Mouse (Mus musculus): Measurements from ENCODE around the gene Pi4ka.

Gene Pi4ka

DNA sequence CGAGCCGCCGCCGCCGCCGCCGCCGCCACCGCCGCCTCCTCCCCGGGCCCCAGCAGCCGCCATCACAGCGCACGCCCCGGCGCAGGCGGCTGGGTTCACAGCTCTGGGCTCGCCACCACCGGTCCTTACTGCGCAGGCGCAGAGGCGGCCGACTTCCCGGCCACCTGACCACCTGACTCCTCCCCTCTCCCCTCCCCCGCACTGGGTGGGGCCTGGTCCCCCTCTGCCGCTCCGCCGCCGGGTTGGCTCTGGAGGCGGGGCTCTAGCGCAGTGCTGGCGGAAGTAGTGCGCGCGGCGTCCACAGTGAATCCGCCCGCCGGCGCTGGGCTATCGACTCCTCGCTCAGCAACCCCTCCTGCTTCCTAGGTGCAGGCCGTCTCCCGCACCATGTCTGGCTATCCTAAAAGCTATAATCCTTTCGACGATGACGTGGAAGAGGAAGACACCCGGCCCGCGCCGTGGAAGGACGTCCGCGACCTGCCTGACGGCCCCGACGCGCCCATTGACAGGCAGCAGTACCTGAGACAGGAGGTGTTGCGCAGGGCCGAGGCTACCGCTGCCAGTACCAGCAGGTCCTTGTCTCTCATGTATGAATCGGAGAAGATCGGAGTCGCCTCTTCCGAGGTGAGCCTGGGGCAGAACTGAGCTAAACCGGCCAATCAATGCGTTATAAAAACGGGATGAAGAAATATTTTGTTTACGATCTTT lies at the start of gene Pi4ka, which contains the start of gene Snap29:
Gene Pi4ka, minus strand, starts transcription at position 579 of the 708 bp plus-strand sequence.
Gene Snap29, plus strand, starts transcription at position 251 of the 708 bp plus-strand sequence.
- DNase-seq = peak; percentile 100

DNA sequence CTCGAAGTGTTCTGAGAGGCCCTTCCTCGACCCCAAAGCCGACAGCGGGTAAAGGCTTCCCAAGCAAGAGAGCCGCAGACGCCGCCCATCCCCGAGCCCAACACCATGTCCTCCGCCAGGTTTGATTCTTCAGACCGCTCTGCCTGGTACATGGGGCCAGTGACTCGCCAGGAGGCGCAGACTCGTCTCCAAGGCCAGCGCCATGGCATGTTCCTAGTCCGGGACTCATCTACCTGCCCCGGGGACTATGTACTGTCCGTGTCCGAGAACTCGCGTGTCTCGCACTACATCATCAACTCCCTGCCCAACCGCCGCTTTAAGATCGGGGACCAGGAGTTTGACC lies 46.2 kb upstream of the Pi4ka start:
- DNase-seq = no peak

DNA sequence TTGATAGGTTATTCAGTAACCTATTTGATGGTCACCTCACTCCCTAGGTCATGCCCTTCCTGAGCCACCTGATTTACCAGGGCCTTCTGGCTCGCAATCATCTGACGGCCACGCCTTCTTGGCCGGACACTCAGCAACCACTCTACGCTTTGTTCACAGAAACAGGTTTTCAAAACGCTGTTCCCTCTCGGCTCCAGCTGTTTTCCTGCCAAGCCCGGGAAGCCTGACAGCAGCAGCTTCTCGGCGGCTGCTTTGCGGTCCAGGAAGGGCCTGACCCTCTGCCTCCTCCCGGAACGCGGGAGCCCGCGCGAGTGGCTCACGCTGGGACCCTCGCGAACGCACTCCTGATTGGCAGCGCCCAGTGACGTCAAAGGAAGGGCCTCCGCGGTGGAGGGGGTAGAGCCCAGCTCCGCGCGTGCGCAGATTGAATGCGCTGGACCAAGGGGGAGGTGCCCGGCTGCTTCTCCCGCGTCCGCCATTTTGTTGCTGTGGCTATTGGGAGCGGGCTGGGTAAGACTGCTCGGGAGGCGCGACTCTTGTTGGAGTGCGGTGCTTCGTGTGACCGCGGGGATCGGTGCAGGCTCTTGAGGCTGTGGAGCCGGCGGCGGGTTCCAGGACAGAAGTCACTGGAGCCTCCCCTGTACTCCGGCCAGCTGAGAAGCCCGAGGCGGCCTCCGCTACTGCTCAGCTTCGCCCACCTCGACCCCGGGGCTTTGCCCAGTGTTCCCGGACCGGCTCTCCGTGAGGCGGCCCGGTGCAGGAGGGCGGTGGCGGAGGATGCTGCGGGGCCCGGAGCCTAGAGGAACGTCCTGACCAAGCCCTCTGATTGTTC lies 45.6 kb upstream of the Pi4ka start, which contains the start of gene Crkl:
Gene Crkl, plus strand, starts transcription at position 447 of the 832 bp plus-strand sequence.
- peak; percentile 93 to 96 for DNase-seq

DNA sequence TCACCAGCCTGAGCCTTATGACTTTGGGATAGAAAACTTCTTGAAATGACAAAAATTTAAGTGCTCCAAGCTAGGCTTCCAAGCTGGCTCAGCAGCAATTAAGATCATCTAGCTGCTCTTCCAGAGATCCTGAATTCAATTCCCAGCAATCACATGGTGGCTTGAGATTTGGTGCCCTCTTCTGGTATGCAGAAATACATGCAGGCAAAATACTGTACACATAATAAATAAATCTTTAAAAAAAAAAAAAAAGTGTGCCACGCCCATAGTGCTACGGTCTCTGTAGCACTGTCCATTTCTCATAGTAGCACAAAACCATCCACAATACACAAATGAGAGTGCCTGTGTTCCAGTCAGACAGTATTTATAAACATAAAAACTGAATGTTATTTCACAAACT lies 26.5 kb upstream of the Pi4ka start:
- no peak for DNase-seq

DNA sequence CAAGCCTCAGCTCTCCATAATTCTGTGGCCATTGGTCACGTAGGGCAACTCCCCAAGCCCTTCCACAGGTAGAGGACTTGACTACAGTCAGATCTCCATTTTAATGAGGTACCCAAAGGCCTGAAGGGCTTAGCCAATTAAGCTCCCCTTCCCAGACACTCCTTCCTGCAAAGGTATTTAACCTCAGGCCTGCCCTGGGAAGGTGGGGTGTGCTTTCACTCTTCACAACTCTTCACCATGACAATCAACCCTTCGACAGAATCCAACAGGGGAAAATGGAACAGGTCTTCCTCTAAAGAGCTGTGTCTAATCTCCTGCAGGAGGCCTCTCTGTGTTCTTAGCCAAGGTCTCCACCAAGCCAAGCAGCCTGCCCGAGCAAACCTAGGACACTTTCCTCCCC lies 16.9 kb upstream of the Pi4ka start:
- DNase-seq = no peak

DNA sequence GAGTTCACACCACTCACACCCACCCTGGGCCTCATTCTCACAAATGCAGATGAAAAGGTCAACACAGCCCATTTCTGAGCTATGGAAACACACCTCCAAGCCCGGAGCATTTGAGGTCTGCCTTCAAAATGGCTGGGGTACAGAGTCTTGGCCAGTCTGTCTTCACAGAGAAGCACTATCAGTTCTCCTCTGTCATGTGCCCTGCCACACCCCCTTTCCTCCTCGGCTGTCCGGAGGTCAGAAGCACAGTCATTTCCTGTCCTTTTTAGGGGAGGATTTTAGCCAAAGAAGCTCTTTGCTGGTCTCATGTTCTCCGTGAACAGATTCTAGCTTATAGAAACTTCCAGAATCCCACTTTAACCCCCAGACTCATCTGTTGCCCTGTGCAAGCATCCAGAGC lies 4.1 kb upstream of the Pi4ka start:
- DNase-seq = no peak

DNA sequence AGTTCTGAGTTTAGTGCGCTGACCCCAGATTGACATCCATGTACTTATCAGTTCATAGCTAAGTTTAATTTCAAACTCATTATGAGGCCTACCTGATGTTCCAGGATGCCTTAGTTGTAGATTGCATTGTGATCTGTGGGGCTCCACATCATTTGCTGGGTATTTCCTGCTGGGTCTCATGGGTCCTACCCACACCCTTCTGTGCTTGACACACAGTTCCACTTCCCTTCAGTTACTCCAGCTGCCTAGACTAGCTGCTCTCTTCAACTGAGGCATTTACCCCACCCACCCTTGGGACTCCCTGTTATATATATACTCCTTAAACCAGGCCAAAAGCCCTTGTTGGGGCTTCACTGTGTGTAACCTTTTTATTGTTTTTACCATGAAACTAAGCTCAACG lies 2.9 kb upstream of the Pi4ka start:
- peak; percentile 28 to 35 for DNase-seq

DNA sequence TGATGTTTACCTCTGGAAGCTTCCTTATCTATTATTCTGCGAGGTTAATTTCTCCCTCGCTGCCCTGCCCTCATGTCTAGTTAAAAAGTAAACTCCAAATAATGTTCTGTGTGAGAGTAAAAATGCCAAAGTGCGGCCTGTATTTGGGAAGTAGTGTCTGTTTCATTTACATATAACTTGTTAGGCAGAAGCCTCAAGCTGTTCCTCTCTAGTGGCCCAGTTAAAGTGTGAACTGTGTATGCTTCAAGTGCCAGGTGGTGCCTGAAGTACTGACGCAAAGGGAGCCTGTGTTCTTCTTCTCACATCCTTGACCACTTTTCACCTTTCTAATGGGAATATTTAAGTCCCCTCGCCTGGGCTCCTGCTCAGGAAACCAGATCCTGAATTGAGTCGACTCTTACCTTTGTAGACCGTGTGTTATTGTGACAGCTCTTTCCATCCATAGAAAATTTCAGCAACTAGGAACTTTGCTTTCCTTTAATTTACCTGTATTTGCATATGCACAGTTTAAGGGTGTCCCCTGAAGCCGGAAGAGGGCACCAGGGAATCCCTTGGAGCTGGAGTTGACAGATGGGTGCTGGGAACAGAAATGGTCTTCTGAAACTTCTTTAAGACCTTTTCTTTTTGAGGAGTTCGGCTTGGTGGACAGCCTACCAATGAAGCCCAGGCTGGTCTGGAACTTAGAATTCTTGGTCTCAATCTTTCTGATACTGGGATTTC lies 558 bp upstream of the Pi4ka start:
- DNase-seq = peak in 1 of 2 experiments; percentile 18

DNA sequence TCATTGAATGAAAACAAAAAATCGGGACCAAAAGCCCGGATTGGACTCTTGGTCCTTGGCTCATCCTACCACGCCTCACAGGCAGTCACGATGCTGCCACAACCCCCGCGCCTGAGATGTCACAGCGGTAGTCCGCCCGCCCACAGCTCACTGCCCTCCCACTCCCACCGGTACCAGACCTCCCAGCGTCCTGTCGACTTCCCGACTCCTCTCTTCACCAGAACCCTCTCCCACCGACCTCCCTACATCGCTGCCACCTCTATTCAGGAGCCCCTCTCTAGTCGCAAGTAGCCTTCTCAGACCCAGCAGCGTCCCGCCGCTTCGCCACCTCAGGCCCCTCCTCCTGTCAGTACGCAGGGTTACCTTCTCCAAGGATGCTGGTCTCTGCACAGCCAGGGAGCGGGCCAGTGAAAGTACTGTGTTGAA lies 830 bp downstream of the Pi4ka start:
- no peak for DNase-seq

DNA sequence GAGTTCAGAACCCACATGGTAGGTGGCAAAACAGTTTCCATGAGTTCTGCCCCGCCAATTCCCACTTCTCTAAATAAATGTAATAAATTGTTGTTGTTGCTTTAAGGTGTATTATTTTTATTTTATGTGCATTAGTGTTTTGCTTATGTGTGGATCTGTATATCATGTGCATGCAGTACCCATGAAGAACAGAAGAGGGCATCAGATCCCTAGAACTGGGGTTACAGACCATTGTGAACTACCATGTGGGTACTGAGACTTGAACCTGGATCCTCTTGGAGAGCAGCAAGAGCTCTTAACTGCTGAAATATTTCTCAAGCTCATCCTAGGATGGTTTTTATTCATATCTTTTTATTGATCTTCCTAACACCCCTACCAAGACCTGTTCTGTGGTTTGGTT lies 3.3 kb downstream of the Pi4ka start:
- peak in 1 of 2 experiments; percentile 51 for DNase-seq

DNA sequence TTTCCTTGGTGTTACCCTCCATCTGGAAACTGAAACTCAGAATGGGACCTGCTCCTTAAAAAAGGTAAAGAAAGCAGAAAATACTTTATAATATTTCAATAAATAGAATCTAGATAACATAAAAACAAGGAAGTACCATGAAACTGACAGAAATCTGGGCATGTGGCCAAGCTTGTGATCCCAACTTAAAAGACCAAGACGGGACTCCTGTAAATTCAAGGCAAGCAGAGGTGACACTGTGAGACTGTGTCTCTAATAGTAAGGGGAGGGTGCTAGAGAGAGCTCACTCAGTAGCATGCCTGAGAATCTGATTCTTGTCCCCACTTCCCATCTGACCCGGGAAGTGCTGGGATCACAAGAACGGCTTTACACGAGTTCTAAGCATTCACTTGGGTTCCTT lies 13.3 kb downstream of the Pi4ka start:
- no peak for DNase-seq

DNA sequence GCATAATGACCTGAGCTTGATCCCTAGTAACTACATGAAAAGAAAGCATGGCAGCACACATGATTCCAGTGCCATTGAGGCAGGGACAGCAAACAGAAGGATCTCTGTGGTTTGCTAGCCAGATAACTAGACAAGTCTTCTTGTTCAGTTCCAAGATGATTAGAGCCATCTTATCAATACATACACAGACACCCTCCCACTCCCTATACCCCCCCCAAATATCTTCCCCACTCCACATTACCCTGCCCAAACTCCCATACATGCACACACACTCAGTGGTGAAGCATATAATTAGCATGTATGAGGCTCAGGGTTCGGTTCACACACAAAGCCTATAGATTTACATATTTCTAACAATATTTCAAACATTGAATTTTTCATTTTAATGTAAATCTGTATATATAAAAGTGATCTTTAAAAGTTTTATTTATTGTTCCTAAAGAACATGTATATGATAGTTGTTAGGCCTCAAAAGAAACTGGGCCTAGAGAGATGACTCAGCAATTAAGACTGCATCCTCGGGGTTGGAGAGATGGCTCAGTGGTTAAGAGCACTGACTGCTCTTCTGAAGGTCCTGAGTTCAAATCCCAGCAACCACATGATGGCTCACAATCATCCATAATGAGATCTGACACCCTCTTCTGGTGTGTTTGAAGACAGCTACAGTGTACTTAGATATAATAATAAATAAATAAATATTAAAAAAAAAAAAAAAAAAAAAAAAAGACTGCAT lies 22.4 kb downstream of the Pi4ka start:
- no peak for DNase-seq

DNA sequence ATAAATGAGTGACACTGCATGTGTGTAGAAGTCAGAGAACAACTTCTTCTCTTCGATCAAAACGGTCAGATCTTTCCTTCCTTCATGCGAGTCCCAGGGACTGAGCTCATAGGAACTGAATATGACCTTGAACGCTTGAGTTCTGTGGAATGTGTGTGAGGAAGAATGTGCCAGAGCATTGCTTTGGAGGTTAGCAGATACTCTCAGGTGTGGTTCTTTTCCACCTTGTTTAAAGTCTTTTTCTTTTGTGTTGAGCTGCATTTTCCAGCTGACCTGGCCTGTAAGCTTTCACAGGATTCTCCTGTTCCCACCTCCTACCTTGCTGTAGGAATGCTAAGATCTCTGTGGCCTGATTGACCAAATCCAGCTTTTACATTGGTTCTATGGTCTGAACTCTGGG lies 23.8 kb downstream of the Pi4ka start:
- no peak for DNase-seq

DNA sequence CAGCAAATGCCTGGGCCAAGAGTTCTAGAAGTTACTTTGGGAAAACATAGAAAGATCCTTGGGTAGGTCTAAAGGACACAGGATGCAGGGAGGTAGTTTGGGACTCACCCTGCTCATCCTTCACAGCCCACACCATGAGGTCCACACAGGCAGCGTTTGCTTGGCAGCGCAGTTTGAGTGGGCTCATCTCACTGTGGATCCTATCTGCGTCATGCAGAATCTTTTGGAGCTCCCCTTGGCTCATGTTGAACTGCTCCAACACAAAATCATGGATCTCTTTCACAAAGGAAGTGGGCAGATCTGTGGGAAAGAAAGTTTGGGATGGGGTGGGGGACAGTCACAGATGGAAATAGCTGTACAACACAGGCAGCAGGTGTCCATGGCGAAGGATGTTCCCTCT lies 47.3 kb downstream of the Pi4ka start:
- no peak for DNase-seq

DNA sequence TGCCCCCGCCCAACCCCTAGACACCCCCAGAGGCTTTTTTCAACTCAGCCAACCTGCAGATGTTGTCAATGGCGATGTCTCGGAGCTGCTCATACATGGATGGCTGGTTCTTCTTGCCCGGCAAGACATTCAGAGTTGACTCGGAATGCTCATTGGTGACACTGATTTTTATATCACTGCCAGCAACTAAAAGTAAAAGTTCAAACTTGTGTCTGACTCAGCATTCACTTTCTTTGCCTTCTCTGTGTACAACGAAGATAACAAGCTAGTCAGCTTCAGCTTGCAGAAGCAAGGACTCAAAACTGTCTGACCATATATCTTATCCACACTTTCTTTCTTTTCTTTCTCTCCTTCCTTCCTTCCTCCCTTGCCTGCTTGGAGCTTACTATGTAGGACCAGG lies 50.1 kb downstream of the Pi4ka start:
- no peak for DNase-seq

DNA sequence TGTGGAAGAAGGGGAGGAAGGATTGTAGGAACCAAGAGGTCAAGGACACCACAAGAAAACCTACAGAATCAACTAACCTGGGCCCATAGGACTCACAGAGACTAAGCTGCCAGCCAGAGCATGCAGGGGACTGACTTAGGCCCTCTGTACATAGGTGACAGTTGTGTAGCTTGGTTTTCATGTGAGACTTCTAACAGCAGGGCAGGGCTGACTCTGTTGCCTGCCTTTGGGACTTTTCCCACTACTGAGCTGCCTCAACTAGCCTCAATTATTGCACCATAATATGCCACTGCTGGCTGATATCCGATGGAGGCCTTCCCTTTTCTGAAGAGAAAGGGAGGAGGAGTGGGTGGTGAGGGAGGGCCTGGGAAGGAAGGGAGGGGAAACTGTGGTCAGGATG lies 59.3 kb downstream of the Pi4ka start:
- no peak for DNase-seq

DNA sequence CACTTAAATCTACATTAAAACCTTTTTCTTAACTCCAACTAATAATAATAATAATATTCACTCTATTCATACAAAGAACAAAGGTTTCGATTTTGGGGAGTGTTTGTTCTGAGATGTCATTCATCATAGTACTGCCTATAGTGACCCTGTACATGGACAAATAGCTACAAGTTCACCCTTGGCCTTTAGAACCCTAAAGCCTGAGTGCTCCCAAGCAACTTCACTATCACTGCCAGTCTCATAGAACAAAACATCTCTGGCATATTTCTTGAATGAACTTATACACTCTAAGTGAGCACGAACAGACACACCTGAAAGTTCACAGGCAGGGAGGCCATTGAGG lies 60.3 kb downstream of the Pi4ka start:
- no peak for DNase-seq

DNA sequence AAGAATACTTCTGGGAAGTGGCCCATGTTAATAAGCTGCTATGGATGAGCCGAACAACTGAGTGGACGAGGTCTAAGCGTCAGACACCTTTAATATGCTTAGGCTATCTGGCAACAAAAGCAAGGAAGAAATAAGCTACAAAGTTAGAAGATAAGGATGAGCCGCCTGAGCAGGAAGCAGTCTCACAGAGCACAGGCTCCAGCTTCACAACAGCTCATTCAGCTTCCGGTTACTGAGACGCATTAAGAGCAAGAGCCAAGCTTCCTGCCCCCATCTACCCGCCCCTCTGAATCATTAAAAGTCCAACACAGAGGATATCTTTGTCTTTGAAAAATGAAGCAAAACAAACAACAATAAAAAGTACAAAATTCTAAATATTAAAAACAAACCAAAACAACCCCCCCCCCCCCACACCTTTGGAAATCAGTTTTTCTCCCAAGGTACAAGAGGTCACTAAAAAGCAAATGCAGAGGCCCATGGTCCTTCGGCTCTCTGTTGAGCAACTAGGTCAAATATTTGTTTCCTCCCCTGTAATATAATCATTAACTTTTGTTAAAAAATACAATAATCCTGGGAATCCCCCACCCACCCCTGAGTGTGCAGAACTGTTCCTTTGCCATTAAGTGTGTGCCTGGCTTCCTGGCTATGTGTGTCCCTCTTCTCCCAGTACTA lies 60.8 kb downstream of the Pi4ka start:
- no peak for DNase-seq

DNA sequence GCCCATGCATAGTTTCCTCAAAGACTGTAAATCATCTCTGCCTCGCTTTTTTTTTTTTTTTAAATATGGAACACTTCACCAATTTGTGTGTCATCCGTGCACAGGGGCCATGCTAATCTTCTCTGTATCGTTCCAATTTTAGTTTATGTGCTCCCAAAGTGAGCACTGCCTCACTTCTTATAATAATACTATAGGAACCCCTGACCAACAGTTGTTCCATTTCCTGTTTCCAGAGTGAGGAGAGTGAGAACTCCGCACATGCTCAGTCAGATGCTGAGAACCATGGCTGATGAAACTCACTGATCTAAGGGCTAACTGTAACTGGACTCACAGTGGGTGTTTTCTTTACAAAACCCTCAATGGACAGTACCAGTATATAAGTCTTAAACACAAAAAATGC lies 64.3 kb downstream of the Pi4ka start:
- DNase-seq = no peak

DNA sequence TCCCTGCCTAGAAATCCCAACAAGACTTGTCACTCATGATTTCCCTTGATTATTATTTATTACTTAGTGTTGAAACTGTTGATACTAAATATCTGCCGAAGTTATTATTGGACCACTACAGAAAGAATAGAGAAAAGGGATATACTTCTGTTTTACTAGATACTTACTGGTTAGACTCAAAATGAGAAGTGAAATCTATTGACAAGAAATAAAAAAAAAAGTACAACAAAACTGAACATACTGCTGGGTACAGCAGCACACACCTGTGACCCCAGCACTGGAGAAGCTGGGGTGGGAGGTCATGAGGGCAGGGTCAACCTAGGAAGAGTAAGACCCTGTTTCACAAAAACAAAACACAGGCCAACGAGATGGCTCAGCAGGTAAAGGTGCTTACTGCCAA lies 65.4 kb downstream of the Pi4ka start:
- DNase-seq = no peak

DNA sequence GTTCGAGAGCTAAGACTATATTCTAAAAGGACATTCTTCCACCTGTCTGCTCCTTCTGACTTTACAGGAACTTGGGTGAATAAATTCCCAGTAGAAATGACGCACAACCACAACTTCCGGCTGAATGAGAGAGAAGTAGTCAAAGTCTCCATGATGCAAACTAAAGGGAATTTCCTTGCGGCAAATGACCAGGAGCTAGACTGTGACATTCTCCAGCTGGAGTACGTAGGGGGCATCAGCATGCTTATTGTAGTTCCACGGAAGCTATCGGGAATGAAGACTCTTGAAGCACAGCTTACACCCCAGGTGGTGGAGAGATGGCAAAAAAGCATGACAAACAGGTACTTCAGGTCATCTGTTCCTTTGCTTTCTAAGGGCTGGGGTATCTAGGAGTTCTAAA lies 66.4 kb downstream of the Pi4ka start:
- no peak for DNase-seq

DNA sequence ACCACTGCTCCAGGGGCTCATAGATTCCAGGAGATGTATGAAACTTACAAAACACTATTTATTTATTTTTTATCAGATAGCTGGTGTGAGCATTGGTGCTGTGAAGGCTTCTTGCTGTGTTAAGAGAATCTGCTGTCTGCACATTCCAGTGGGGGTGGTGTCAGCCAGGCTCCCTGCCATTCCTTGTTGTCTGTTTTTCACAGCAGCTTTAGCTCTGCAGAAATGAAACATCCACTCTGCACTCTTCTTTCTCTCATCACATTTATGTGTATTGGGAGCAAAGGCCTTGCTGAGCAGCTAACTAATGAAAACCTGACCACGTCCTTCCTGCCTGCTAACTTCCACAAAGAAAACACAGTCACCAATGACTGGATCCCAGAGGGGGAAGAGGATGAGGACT lies 70.0 kb downstream of the Pi4ka start:
- DNase-seq = no peak

All from spleen, adult 18-20 months (tissue).